Mouse (Mus musculus): ENCODE measurements around the gene Kng1. TPM values are rescaled to one million over a fixed set of nuclear protein-coding genes. Genes with fewer than 3 reads are reported as not detected.
A peak's percentile ranks its signal among the peaks of the same experiment; 100 is the strongest.

Kng1 gene
- total RNA-seq, 2 experiments from 2014 or later, result not detected

DNA sequence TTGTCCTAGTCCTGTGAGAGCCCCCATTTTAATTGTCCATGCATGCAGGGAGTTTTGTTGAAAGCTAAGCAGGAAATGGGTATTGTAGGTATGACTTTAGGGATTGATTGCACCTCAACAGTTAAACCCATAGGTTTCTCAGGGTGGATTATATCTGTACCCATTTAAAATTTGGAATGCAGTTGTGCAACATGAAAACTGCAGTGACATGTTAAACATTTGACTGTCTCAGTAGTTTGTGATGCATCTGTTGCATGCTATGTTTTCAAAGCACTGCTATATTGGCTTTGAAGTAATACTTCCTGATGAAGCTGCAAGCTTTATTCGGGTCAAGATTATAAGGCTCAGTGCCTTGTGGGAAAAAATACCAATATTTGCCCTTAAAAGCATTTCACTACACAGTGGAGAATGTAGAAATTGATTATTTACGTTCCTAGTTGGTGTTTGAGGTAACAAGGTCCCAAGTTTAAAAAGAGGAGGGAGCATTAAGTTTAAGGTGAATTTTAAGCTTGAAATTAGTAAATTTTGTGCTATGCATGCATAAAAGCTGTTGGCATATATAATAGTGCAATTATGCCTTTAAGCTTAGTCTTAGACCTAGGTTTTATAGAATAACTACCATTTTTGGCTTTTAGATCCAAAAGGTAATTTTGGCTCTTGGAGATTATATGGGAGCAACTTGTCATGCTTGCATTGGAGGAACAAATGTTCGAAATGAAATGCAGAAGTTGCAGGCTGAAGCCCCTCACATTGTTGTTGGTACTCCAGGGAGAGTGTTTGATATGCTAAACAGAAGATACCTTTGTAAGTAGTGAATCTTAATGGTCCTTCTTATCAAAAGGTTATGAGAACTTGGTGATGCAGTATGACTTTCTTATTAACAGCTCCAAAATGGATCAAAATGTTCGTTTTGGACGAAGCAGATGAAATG is 52.0 kb downstream of the Kng1 start:
- intact Hi-C loops (cut with DNase I), result loop anchor here (5.0 kb wide), 1 partner anchor 118 kb away; no protein-coding TSS in a partner anchor
- no peak for DNase-seq (ENCODE audit: low spot score)

DNA sequence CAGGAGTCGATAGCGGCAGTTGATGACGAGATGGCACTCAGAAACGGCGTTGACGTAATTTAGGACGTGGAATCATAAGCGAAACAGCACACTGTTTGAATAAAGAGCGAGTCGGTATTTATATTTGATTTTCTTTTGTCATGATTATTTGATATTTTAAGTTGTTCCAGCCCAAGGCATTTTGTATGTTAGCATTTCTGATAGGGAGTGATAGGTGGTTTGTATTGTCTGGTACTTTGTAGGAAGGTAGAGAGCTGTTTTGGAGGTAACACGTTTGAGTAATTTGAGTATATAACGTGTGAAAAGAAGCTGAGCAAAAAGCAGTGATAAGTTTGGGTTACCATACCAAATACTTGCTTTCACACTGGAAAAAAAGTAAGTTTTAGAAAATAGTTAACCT is 54.7 kb downstream of the Kng1 start:
- intact Hi-C loops (cut with DNase I), result no loop called here
- DNase-seq (ENCODE audit: low spot score), result no peak

DNA sequence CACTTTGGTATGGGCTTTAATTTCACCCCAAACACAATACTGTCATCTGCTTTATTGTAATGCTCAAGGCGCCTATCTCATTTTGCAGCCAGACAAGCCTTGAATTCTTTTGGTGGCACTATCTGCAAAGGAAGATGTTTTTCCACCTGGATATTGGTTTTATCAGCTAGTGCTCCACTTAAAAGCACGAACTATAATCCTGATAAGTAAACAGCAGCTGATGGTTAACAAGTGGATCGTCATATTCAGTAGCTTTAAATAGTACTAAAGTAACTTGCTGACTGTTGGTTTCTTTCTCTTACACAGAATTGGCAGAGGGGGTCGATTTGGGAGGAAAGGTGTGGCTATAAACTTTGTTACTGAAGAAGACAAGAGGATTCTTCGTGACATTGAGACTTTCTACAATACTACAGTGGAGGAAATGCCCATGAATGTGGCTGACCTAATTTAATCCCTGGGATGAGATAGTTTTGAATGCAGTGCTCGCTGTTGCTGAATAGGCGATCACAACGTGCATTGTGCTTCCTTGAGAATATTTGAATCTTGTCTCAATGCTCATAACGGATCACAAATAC is 55.3 kb downstream of the Kng1 start:
- no peak for DNase-seq (ENCODE audit: low spot score)
- intact Hi-C loops (cut with DNase I), result no loop called here

DNA sequence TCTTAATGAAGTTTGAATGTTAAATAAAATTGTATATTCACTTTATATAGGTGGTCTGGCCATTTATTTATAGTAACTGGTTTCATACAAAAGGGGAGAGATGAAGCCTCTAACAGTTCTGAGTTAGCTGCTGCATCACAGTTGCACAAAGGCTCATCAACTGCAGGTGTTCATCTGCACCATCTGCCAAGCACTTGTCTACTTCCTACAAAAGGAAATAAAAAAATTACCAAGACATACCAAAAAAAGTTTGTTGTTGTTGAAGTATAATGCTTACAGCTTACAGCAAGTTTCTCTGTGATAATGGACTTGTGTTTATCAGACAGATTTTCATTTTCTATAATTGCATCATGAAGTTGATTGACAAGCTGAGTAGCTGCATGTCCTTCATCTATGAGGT is 56.2 kb downstream of the Kng1 start:
- no peak for DNase-seq (ENCODE audit: low spot score)
- intact Hi-C loops (cut with DNase I), result no loop called here

DNA sequence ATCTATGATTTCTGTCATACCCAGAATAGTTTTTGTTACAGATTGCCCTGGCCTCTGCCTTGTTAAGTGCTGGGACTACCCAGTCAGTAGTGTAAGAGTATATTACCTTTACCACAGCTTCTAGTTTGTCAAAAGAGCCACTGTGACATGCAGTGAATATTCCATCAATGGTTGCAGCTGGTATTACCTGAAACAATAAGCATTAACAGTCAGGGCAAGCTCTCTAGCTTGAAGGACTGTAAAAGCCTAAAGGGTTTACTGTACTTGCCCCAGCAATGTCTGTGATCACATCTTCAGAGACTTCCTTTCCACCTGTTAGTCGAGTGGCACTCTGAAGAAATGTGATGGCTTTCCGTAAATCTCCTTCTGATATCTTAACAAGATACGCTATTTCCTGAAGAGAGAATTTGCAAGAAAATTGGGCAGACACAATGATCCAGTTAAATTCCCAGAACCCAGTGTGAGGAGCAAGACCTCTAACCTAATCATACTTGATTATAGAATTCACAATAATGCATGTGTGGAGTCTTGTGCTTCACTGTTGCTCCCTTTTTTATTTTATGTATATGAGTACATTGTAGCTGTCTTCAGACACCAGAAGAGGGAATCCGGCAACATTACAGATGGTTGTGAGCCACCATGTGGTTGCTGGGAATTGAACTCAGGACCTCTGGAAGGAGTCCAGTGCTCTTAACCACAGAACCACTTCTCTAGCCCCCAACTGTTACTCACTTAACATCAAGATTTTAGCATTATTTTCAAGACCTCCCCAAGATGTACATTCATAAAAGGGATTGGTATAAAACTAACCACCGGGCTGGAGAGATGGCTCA is 56.9 kb downstream of the Kng1 start:
- intact Hi-C loops (cut with DNase I), result no loop called here
- no peak for DNase-seq (ENCODE audit: low spot score)

DNA sequence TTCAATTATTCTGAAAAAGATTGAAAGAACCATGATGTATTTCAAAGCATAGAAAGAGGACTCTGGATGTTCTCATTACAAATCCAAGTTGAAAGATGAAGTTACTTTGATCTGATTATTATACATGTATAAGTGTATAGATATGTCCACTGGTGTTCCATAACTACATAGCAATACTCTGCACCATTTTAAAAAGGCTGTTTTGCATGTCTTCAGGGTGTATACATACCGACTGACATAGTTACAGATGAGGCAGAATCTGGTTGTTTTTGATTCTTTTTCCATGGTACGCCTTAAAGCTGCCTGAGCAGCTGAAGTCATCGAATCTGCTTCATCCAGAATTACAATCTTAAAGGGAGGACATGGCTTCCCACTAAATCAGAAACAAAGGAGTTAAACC is 57.8 kb downstream of the Kng1 start:
- intact Hi-C loops (cut with DNase I), result no loop called here
- DNase-seq (ENCODE audit: low spot score), result no peak

DNA sequence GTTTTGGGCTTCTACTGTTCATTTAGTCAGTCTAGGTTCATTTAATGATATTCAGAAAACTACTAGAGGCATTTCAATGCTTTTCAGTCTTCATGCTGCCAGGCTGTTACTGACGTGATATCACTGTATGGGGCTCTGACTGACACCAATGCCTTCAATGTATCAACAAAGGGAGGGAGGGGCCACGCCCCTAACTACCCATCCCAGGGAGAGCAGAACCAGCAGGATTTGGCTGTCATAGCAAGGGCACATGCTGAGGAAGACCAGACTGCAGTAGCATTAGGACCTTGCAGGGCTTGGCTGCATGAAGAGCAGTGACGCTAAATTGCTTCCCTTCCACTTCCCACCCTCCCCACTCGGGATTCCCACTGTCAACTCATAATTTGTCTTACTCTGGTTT is 59.5 kb downstream of the Kng1 start:
- DNase-seq (ENCODE audit: low spot score), result no peak
- intact Hi-C loops (cut with DNase I), result no loop called here

DNA sequence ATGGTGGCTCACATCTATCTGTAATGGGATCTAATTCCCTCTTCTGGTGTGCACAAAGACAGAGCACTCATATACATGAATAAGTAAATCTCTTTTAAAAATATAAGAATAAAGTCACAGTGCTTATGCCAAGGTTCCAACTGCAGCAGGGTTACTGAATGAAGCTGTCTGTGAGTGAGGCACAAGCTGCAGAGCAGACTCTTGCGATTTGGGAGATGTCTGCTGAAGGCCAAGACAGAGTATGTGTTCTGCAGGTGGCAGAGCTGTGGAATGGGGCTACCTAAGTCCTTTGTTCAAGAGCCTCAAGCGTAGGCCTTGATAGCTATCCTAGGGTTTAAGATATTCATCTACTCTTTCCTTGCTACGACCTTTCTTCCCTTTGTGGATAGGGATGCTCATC is 64.8 kb downstream of the Kng1 start:
- intact Hi-C loops (cut with DNase I), result no loop called here
- DNase-seq (ENCODE audit: low spot score), result no peak

DNA sequence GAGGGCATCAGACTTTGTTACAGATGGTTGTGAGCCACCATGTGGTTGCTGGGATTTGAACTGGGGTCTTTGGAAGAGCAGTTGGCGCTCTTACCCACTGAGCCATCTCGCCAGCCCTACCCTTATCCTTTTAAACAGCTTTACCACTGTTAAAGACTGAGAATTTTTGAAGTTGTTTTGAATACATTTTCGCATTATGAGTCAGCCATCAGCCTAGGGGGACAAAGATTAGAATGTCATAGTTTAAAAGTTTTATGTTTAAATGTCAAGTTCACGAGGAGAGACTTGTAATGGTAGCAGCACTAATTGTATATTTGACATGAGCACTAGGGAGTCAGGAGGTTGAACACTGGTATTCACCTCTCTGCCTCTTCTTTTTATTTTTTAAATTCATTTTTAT is 65.4 kb downstream of the Kng1 start:
- no peak for DNase-seq (ENCODE audit: low spot score)
- intact Hi-C loops (cut with DNase I), result no loop called here

DNA sequence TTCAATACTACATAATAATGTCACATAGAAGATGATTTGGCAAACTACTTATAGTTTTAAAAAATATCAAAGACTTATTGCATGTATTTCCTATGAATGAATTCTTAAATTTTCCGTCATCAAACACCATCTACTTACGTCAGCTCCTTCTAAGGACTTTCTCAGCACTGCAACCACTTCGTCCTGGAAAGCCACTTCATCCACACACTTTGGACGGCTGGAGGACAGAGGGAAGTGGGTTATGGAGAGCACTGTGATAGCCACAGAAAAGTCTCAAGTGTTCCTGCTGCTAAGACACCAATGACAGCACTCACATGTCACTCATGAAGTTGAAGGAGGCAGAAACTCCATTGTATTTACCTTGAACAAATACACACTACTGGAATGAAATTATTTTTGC is 66.7 kb downstream of the Kng1 start:
- intact Hi-C loops (cut with DNase I), result no loop called here
- DNase-seq (ENCODE audit: low spot score), result no peak

DNA sequence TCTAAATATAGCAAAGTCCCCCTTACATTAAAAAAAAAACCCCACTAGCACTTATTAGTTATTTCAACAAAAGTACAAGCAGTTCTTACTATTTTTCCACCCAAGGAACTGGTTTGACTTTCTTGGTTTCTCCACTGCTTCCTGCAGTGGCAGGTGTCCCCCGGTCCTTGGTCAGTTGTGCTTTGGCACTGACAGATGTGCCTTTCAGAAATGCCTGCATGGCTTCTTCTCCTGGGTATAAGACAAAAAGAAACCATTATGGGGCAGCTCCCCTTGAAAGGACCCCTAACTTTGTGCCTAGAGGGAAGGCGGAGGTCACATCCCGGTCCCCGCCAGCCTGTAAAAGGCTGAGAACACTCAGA is 69.6 kb downstream of the Kng1 start:
- no peak for DNase-seq (ENCODE audit: low spot score)
- intact Hi-C loops (cut with DNase I), result loop anchor here (1.0 to 5.0 kb wide), 3 partner anchors 20 to 270 kb away; partner anchors contain the start of genes Dnajb11, Eif4a2 and Tbccd1

DNA sequence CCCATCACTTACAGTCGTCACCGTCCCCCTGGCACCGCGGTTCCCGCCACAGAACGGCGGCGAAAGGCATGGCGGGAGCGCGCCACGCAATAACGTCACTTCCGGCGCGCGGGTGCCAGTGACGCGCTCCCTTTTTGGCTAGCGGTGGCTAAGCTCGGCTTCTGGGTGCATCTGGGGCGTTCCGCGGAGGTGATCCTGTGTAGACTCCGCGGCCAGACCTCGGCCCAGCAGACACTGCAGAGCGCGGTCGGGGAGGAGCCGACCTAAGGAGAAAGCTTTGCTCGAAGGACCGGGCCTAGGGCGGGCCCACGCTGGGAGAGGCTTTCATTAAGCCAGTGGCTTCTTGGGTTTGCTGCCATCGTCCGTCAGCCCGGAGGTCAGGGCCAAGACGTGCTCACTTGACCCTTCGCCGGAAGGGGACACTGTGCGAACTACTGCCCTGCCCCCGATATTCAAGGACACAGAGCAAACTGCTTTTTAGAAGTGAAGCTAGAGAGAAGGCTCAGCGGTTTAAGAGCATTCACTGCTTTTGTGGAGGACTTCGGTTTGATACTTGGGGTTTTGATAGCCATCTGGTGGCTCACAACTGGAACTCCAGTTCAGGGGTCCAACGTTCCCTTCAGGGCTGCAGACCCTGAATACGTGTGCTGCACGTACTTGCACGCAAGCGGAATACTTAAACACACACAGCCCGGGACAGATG is 70.2 kb downstream of the Kng1 start, which contains the start of gene Rfc4:
Gene Rfc4, minus strand, starts transcription at position 65 of the 703 bp plus-strand sequence.
- intact Hi-C loops (cut with DNase I), result loop anchor here (1.0 to 5.0 kb wide), 3 partner anchors 21 to 271 kb away; partner anchors contain the start of genes Dnajb11, Eif4a2 and Tbccd1
- DNase-seq (ENCODE audit: low spot score), result peak; percentile 85

DNA sequence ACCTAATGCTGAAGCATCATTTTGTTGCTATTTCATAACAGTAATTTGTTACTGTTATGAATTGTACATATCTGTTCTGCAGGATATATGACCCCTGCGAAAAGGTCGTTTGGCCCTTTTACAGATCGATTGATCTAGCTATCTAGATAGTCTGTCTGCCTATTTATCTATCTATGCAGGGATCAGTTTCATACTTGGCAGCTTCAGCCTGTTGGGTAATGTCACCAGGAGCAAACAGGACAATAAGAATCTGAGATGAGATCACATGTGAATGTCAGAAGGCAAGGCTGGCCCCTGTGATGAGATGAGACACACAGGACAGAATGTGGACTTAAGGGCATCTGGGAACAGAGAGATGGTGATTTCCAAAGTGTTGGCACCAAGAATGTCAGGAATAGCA is 72.6 kb downstream of the Kng1 start:
- intact Hi-C loops (cut with DNase I), result no loop called here
- DNase-seq (ENCODE audit: low spot score), result no peak

Small RNAs within 50 kb of the gene (microRNA-seq; reads per million reads assigned to microRNA genes)
- 0.83 reads per million for gene Gm49346

Other genes with a start within 250 kb of the Kng1 start
- not detected for gene Crygs, start 246.3 kb upstream of the Kng1 start, total RNA-seq (2021)
- 10 to 100 TPM; 11.1 to 13.4 TPM for gene Tbccd1, start 200.2 kb upstream of the Kng1 start, total RNA-seq (2021)
- gene Dnajb11, start 200.0 kb upstream of the Kng1 start, total RNA-seq (2021), result 10 to 100 TPM; 54.0 to 65.7 TPM
- gene Ahsg, start 166.6 kb upstream of the Kng1 start, total RNA-seq (2021), result 10 to 100 TPM in 1 of 2 experiments, 1 to 10 TPM in 1; 9.7 to 11.6 TPM
- gene Fetub, start 139.5 kb upstream of the Kng1 start, total RNA-seq (2021), result under 1 TPM in 1 of 2 experiments, not detected in 1; 0.21 TPM
- not detected for gene Hrg, start 106.8 kb upstream of the Kng1 start, total RNA-seq (2021)
- under 1 TPM in 1 of 2 experiments, not detected in 1; 0.22 TPM for gene Kng2, start 28.4 kb upstream of the Kng1 start, total RNA-seq (2021)
- 100 to 1,000 TPM; 300 to 346 TPM for gene Eif4a2, start 49.6 kb downstream of the Kng1 start, total RNA-seq (2021)
- 1 to 10 TPM; 6.6 to 6.8 TPM for gene Rfc4, start 69.9 kb downstream of the Kng1 start, total RNA-seq (2021)
- gene Adipoq, start 88.7 kb downstream of the Kng1 start, total RNA-seq (2021), result 10 to 100 TPM in 1 of 2 experiments, 1 to 10 TPM in 1; 3.0 to 11.3 TPM
- gene St6gal1, start 166.9 kb downstream of the Kng1 start, total RNA-seq (2021), result 10 to 100 TPM; 11.5 to 11.7 TPM